Mouse (Mus musculus) brain, adult 2 months (tissue): ENCODE measurements around the gene Oprd1.

Experiments used
- DNase-seq: peaks from one replicate; pipeline ENCODE4 v3.0.0; 2011; ENCODE audit warnings: low read depth, low spot score

Oprd1 gene

GRCm38 (mm10) chr4:132133920-132134319, 10.4 kb downstream of the Oprd1 start:
- DNase-seq = no peak

GRCm38 (mm10) chr4:132133381-132133780, 10.9 kb downstream of the Oprd1 start:
- DNase-seq = peak; percentile 80

GRCm38 (mm10) chr4:132132297-132132696, 12.0 kb downstream of the Oprd1 start:
- no peak for DNase-seq

- peak; percentile 74 for DNase-seq
Observed at GRCm38 (mm10) chr4:132131790-132132189, 12.5 kb downstream of the Oprd1 start.

GRCm38 (mm10) chr4:132131116-132131515, 13.2 kb downstream of the Oprd1 start:
- DNase-seq = no peak

GRCm38 (mm10) chr4:132130645-132131044, 13.6 kb downstream of the Oprd1 start:
- no peak for DNase-seq

GRCm38 (mm10) chr4:132130134-132130533, 14.2 kb downstream of the Oprd1 start:
- DNase-seq = peak; percentile 67

GRCm38 (mm10) chr4:132128997-132129636, 15.2 kb downstream of the Oprd1 start:
- peak; percentile 59 for DNase-seq

GRCm38 (mm10) chr4:132127091-132127490, 17.2 kb downstream of the Oprd1 start:
- no peak for DNase-seq

GRCm38 (mm10) chr4:132123166-132123565, 21.1 kb downstream of the Oprd1 start:
- no peak for DNase-seq

GRCm38 (mm10) chr4:132121674-132122073, 22.6 kb downstream of the Oprd1 start:
- no peak for DNase-seq

GRCm38 (mm10) chr4:132119566-132119965, 24.7 kb downstream of the Oprd1 start:
- peak; percentile 82 for DNase-seq

- DNase-seq = no peak
Observed at GRCm38 (mm10) chr4:132116315-132116714, 28.0 kb downstream of the Oprd1 start.

GRCm38 (mm10) chr4:132113411-132114095, 30.7 kb downstream of the Oprd1 start:
- no peak for DNase-seq

GRCm38 (mm10) chr4:132111227-132111626, 33.1 kb downstream of the Oprd1 start:
- no peak for DNase-seq

- DNase-seq = no peak
Observed at GRCm38 (mm10) chr4:132108221-132108620, 36.1 kb downstream of the Oprd1 start.

GRCm38 (mm10) chr4:132101152-132101551, 43.1 kb downstream of the Oprd1 start:
- peak; percentile 34 for DNase-seq

- DNase-seq = peak; percentile 50
Observed at GRCm38 (mm10) chr4:132099548-132099947, 44.7 kb downstream of the Oprd1 start.

- no peak for DNase-seq
Observed at GRCm38 (mm10) chr4:132095043-132095442, 49.2 kb downstream of the Oprd1 start.

GRCm38 (mm10) chr4:132093928-132094327, 50.4 kb downstream of the Oprd1 start:
- no peak for DNase-seq

- DNase-seq = no peak
Observed at GRCm38 (mm10) chr4:132093136-132093535, 51.1 kb downstream of the Oprd1 start.

GRCm38 (mm10) chr4:132088921-132089320, 55.4 kb downstream of the Oprd1 start:
- DNase-seq = peak; percentile 86

GRCm38 (mm10) chr4:132085114-132085513, 59.2 kb downstream of the Oprd1 start:
- no peak for DNase-seq
